Comparison of ENCODE assay signal across 19 mouse cellular contexts in genomic region chr1:152324024-152324423, GRCm38 (mm10).
"Had no signal": no experiment of that assay in that cellular context is flagged by ENCODE, and none has a peak within 500 bp of the region (broad histone marks: within the 10 kb centered on the region; RNA-seq: fewer than 3 reads in every experiment).

No protein-coding gene starts in this region.

- H3K27me3 ChIP-seq: liver, embryonic 15.5 days; lung, embryonic 15.5 days; midbrain, embryonic 12.5 days; neural tube, embryonic 13.5 days; neural tube, embryonic 15.5 days had no signal

- H3K36me3 ChIP-seq: liver, embryonic 15.5 days; lung, embryonic 15.5 days; midbrain, embryonic 12.5 days; neural tube, embryonic 13.5 days; neural tube, embryonic 15.5 days had no signal

- ATAC-seq: liver, postnatal 0 days; lung, postnatal 0 days had no signal

- H3K9me3 ChIP-seq: liver, embryonic 15.5 days; lung, embryonic 15.5 days; midbrain, embryonic 12.5 days; neural tube, embryonic 13.5 days; neural tube, embryonic 15.5 days had no signal

- H3K4me1 ChIP-seq: liver, embryonic 15.5 days; lung, embryonic 15.5 days; midbrain, embryonic 12.5 days; neural tube, embryonic 15.5 days had no signal

- H3K4me2 ChIP-seq: liver, embryonic 15.5 days; lung, embryonic 15.5 days; midbrain, embryonic 12.5 days; neural tube, embryonic 13.5 days; neural tube, embryonic 15.5 days had no signal

- H3K4me3 ChIP-seq: liver, embryonic 15.5 days; lung, embryonic 15.5 days; midbrain, embryonic 12.5 days; myocyte; neural tube, embryonic 13.5 days; neural tube, embryonic 15.5 days had no signal

- H3K9ac ChIP-seq: liver, embryonic 15.5 days; liver, postnatal 0 days; lung, embryonic 15.5 days; midbrain, embryonic 12.5 days; neural tube, embryonic 13.5 days; neural tube, embryonic 15.5 days had no signal

- H3K27ac ChIP-seq: liver, embryonic 15.5 days; lung, embryonic 15.5 days; midbrain, embryonic 12.5 days; neural tube, embryonic 13.5 days; neural tube, embryonic 15.5 days had no signal

- DNase-seq: liver, postnatal 0 days; lung, adult 2 months; lung, postnatal 14 days; lung, postnatal 36 days; retina, postnatal 1 day; right cerebral cortex, adult 18-20 months; right cerebral cortex, postnatal 25 days; right cerebral cortex, postnatal 4 days; spleen, adult 18-20 months; thymus, adult 18-20 months; thymus, postnatal 14 days; thymus, postnatal 36 days had no signal
